Mouse (Mus musculus) brown adipose tissue, adult 24 weeks (tissue): ENCODE results near the gene Sly. TPM values are rescaled to one million over a fixed set of nuclear protein-coding genes. Genes with fewer than 3 reads are reported as not detected.
"Not testable (repeated sequence)": the region's sequence is repeated elsewhere in the genome, so short reads cannot be mapped to it uniquely, and the experiment has no call there.

ENCODE experiments used
- H3K27ac ChIP-seq: fragments of 200-500 bp; replicated peaks from 2 replicates; pipeline ENCODE4 v1.5.1; 2012; ENCODE audit warnings: low read depth, mild to moderate bottlenecking, low read length
- H3K4me1 ChIP-seq: fragments of 200-500 bp; 2 replicates; pipeline ENCODE4 v1.6.1; 2012; ENCODE audit warnings: low read length, mixed read lengths; ENCODE audit not compliant: control insufficient read depth, insufficient read depth, insufficient read length
- H3K4me3 ChIP-seq: fragments of 200-500 bp; 2 replicates; pipeline ENCODE4 v1.5.1; 2012; ENCODE audit warnings: low read depth, mild to moderate bottlenecking, low read length, moderate library complexity; ENCODE audit not compliant: insufficient read depth
- polyA plus RNA-seq: library from polyadenylated mRNA; stranded (reverse); fragments of >200 nt; gene quantifications from 2 replicates; pipeline ENCODE4 v1.2.4, GENCODE M21; 2012; ENCODE audit not compliant: missing spikeins, insufficient read depth, insufficient read length

Sly gene
- polyA plus RNA-seq, result not detected in 2 replicates

DNA sequence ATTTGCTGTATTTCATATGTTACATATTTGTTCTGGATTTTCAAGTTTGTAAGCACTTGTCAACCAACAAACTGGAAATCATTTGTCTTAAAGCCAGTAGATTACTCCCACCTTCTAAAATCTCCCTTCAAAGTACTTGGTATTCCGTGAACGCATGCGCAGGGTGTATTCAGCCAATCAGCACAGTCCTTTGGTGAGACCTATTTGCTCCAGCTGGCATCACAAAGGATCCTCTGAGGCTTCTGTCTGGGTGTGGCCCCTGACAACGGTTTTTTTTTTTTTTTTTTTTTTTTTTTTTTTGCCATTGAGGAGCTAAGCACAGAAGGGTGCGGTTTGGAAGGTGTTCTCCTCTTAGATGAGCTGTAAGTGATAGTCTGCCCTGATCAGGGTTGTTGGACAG, at the start of gene Sly:
Sly (plus strand) TSS at position 301 of the 400 bp plus-strand sequence.
- not testable (repeated sequence) for H3K4me3 ChIP-seq, H3K4me1 ChIP-seq, H3K27ac ChIP-seq
